Mouse (Mus musculus): ENCODE data around the gene Gmppa.

DNA sequence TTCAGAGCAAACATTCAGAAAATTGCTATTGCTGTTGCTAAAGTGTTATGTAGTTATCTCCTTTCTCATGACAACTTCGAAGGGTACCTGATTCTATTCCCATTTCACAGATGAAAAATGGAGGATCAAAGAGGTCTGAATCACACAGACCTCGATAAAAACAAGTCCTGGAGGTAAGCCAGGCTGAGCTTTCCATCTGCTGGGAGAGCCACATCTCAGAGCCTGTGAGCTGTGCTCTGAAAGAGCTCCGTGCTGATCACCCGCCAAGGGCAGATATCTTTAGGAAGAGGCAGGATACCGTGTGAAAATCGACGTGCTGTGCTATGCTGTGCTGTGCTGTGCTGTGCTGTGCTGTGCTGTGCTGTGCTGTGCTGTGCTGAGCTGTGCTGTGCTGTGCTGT is 24.6 kb downstream of the Gmppa start:
- no peak for TF ChIP-seq CTCF (IDR thresholded peaks at IDR 0.05; ENCODE audit: borderline replicate concordance, insufficient read depth, low read length)
- TF ChIP-seq POLR2A (IDR thresholded peaks at IDR 0.05; ENCODE audit: low read depth, low read length) = no peak

All from embryonic fibroblast, embryonic 13.5 days (primary cell).